Mouse (Mus musculus) heart, postnatal 0 days (tissue): Measurements from ENCODE around the gene Ky. TPM values are rescaled to one million over a fixed set of nuclear protein-coding genes. Genes with fewer than 3 reads are reported as not detected.

Source experiments
- ATAC-seq: fragments of 200-750 bp; cut with Nextera tagmentation; 2 replicates; pipeline ENCODE4 v1.8.0; 2017; ENCODE audit warnings: low read depth, moderate number of reproducible peaks, moderate library complexity; ENCODE audit not compliant: insufficient read depth
- DNase-seq: peaks from one replicate; pipeline ENCODE4 v3.0.0-alpha.2; 2016; ENCODE audit warnings: low spot score
- H3K27ac ChIP-seq: fragments of 300-500 bp; sonication (generic); 2 replicates; pipeline ENCODE4 v1.5.1; 2014; ENCODE audit warnings: low read depth, mild to moderate bottlenecking
- H3K27me3 ChIP-seq: fragments of 300-500 bp; sonication (generic); 2 replicates; pipeline ENCODE4 v1.6.1; 2014; ENCODE audit warnings: low read length, mixed read lengths; ENCODE audit not compliant: control insufficient read depth, insufficient read depth
- H3K36me3 ChIP-seq: fragments of 300-500 bp; sonication (generic); replicated peaks from 2 replicates; pipeline ENCODE4 v1.6.1; 2014; ENCODE audit warnings: low read length, mixed read lengths; ENCODE audit not compliant: control insufficient read depth, insufficient read depth
- H3K4me1 ChIP-seq: fragments of 300-500 bp; sonication (generic); 2 replicates; pipeline ENCODE4 v1.6.1; 2014; ENCODE audit warnings: antibody characterized with exemption; ENCODE audit not compliant: control insufficient read depth, insufficient read depth
- H3K4me2 ChIP-seq: fragments of 300-500 bp; sonication (generic); 2 replicates; pipeline ENCODE4 v1.6.1; 2014; ENCODE audit warnings: low read depth, mild to moderate bottlenecking, low read length, moderate library complexity
- H3K4me3 ChIP-seq: fragments of 300-500 bp; sonication (generic); 2 replicates; pipeline ENCODE4 v1.5.1; 2014; ENCODE audit warnings: low read depth, low read length
- H3K9ac ChIP-seq: fragments of 300-500 bp; sonication (generic); replicated peaks from 2 replicates; pipeline ENCODE4 v1.6.1; 2014; ENCODE audit warnings: low read depth, low read length, mixed read lengths
- H3K9me3 ChIP-seq: fragments of 300-500 bp; sonication (generic); replicated peaks from 2 replicates; pipeline ENCODE4 v1.6.1; 2016; ENCODE audit warnings: low read length; ENCODE audit not compliant: control insufficient read depth
- CTCF ChIP-seq: IDR thresholded peaks from 2 replicates; pipeline ENCODE4 v1.5.1; 2016; ENCODE audit warnings: antibody characterized with exemption, control low read depth, low read depth
- EP300 ChIP-seq: IDR thresholded peaks from 2 replicates; pipeline ENCODE4 v1.6.1; 2016; ENCODE audit warnings: antibody characterized with exemption, low read depth
- WGBS: fragments of 180-500 bp; shearing (Covaris S2); extraction: QIAGEN DNeasy Blood & Tissue Kit; methylation state at CpG from one replicate; pipeline ENCODE4 v1.1.7; 2014; 5-methylcytosine and 5-hydroxymethylcytosine counted together
- polyA plus RNA-seq: library from polyadenylated mRNA; unstranded; fragments of >200 nt; fragmentation: Nextera tagmentation; extraction: Ambion mirVana; gene quantifications from 2 replicates; pipeline ENCODE4 v1.2.1, GENCODE M21; 2015
- total RNA-seq: library from RNA; depleted of rRNA; stranded (reverse); fragments of >200 nt; gene quantifications from 2 replicates; pipeline ENCODE4 v1.2.3, GENCODE M21; 2014; ENCODE audit warnings: low replicate concordance; rRNA removed

Ky gene
- total RNA-seq (1.9 and 22.1 TPM in 2 replicates), polyA plus RNA-seq (1.8 and 2.1 TPM in 2 replicates)

- peak; percentile 61 for ATAC-seq
- TF ChIP-seq CTCF (no peak; the same call in 1 of the 2 replicates), EP300 (no peak)
Measured at GRCm38 (mm10) chr9:102505700-102506585, at the start of gene Ky. Ky (plus strand) TSS chr9:102505750.

GRCm38 (mm10) chr9:102462251-102462650 lies 43.3 kb upstream of the Ky start:
- no peak for ATAC-seq
- H3K9ac ChIP-seq: no peak overlapping the region
- no peaks in the 10 kb centered on the region for H3K36me3 ChIP-seq
- no peak overlapping the region for H3K27ac ChIP-seq
- no peak overlapping the region for H3K4me2 ChIP-seq
- H3K27me3 ChIP-seq: 0 out of 2 replicates have a peak, but pooled peaks cover 3% of the 10 kb centered on the region
- 88% methylated on average over 10 of the region's 10 CpGs for WGBS
- H3K9me3 ChIP-seq: no peaks in the 10 kb centered on the region
- TF ChIP-seq CTCF (no peak), EP300 (no peak)
- no peaks in the 10 kb centered on the region for H3K4me1 ChIP-seq
- H3K4me3 ChIP-seq: no peak overlapping the region
- no peak for DNase-seq

More at GRCm38 (mm10) chr9:102505700-102506585, at the start of gene Ky:
- Histone ChIP-seq H3K27ac (peak within 1 kb of the TSS; percentile 94), H3K36me3 (no peaks in the 10 kb centered on the region), H3K4me2 (peak within 1 kb of the TSS; percentile 77), H3K27me3 (peaks cover 17% of the 10 kb centered on the region), H3K4me3 (peak within 1 kb of the TSS; percentile 51), H3K9me3 (no peaks in the 10 kb centered on the region), H3K9ac (peak within 1 kb of the TSS; percentile 46), H3K4me1 (peaks cover 12% of the 10 kb centered on the region)
- peak; percentile 35 for DNase-seq
- WGBS: 2% methylated on average over 62 of the region's 63 CpGs

DNA sequence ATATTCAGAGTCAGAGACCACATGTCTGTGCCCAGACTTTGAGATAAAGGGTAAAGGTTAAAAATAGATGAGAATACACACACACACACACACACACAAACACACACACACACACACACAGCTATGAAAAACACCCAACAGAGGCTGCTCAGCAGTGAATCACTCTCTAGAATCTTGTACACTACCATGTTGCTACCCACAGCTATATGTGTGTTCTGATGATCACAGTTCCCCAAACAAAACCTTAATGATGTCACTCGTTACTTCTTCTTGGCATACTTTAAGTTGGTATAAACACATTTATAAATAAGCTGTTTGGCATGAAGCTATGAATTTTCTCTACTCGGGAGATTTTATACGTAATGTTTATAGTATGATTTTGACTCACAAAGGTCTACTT lies 40.5 kb upstream of the Ky start:
- H3K4me2 ChIP-seq: no peak overlapping the region
- TF ChIP-seq CTCF: no peak
- TF ChIP-seq EP300: no peak
- ATAC-seq: no peak
- 84% methylated on average over 3 of the region's 3 CpGs for WGBS
- no peak for DNase-seq
- H3K36me3 ChIP-seq: no peaks in the 10 kb centered on the region
- H3K4me3 ChIP-seq: no peak overlapping the region
- no peaks in the 10 kb centered on the region for H3K27me3 ChIP-seq
- H3K9me3 ChIP-seq: no peaks in the 10 kb centered on the region
- no peak overlapping the region for H3K9ac ChIP-seq
- no peaks in the 10 kb centered on the region for H3K4me1 ChIP-seq
- no peak overlapping the region for H3K27ac ChIP-seq

GRCm38 (mm10) chr9:102465726-102466125 lies 39.8 kb upstream of the Ky start:
- 54% methylated on average over 5 of the region's 5 CpGs for WGBS
- TF ChIP-seq EP300 (no peak), CTCF (no peak)
- DNase-seq (no peak), ATAC-seq (no peak)
- H3K36me3 ChIP-seq: no peaks in the 10 kb centered on the region
- H3K4me2 ChIP-seq: no peak overlapping the region
- no peaks in the 10 kb centered on the region for H3K27me3 ChIP-seq
- no peaks in the 10 kb centered on the region for H3K9me3 ChIP-seq
- no peak overlapping the region for H3K9ac ChIP-seq
- H3K27ac ChIP-seq: no peak overlapping the region
- no peaks in the 10 kb centered on the region for H3K4me1 ChIP-seq
- H3K4me3 ChIP-seq: no peak overlapping the region

DNA sequence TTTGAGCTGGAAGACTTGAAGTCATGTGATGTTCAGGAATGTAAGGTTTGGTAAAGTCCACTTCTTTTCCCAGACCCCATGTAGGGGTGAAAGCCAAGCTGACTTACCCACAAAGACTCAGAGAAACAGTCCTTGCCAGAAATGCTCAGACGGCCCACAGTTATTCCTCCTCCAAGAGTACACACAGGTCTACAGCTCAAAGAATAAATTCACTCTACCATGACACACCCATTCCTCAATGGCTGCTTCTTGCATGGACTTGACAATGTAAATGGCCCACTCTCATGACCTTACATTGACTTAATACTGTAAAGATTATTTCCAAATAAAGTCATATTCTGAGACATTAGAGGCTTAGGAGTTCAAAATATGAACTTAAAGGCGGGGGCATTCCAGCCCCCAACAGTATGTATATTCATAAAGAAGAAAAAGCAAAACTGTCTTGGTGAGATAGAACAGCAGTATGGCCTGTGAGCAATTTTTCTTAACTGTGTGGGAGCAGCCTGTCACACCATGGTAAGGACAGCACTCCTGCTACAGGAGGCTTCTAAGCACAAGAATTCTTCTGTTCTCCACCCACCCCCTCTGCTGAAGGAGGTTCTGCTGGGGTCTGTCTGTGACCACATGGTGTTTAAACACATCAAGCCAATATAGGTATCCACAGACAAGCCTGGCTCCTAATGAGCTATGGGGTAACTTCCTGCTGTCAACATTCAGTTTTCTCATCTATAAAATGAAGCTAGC lies 35.3 kb upstream of the Ky start:
- H3K27me3 ChIP-seq: no peaks in the 10 kb centered on the region
- 73% methylated on average over 2 of the region's 2 CpGs for WGBS
- no peak for ATAC-seq

More for the DNA sequence above, 35.3 kb upstream of the Ky start:
- Histone ChIP-seq H3K9ac (no peak overlapping the region), H3K36me3 (no peaks in the 10 kb centered on the region), H3K27ac (no peak overlapping the region), H3K9me3 (no peaks in the 10 kb centered on the region), H3K4me1 (no peaks in the 10 kb centered on the region), H3K4me3 (no peak overlapping the region), H3K4me2 (no peak overlapping the region)
- no peak for DNase-seq
- TF ChIP-seq CTCF: no peak
- no peak for TF ChIP-seq EP300
